Mouse (Mus musculus) myocyte (in vitro differentiated cells): ENCODE measurements at regions not wholly inside any gene's neighbourhood (a gene's known extent, or its start where the extent isn't known, plus 50 kb on each side); places are given as distances from the start of the nearest gene placed in this dataset.

Experiments
- H3K27me3 ChIP-seq: one replicate; pipeline ENCODE4 v1.6.1; 2011; ENCODE audit not compliant: control insufficient read depth, insufficient read depth, insufficient read length
- H3K36me3 ChIP-seq: one replicate; pipeline ENCODE4 v1.6.1; 2011; ENCODE audit not compliant: control insufficient read depth, insufficient read depth
- H3K4me2 ChIP-seq: one replicate; pipeline ENCODE4 v1.6.1; 2011; ENCODE audit warnings: low read depth, control low read depth
- H3K4me3 ChIP-seq: one replicate; pipeline ENCODE4 v1.5.1; 2011; ENCODE audit warnings: mild to moderate bottlenecking, control low read depth, moderate library complexity
- H3K79me2 ChIP-seq: one replicate; pipeline ENCODE4 v1.6.1; 2011; ENCODE audit not compliant: control insufficient read depth, insufficient read depth
- H3ac ChIP-seq: one replicate; pipeline ENCODE4 v1.6.1; 2011; ENCODE audit not compliant: control insufficient read depth, insufficient read length
- CEBPB ChIP-seq: IDR thresholded peaks from 2 replicates; pipeline ENCODE4 v1.6.1; 2011; ENCODE audit warnings: mild to moderate bottlenecking, moderate library complexity; ENCODE audit not compliant: poor library complexity, insufficient read depth, severe bottlenecking
- E2F4 ChIP-seq: IDR thresholded peaks from one replicate; pipeline ENCODE4 v1.6.1; 2011; ENCODE audit warnings: mild to moderate bottlenecking, control low read depth, moderate library complexity; ENCODE audit not compliant: insufficient read depth
- MAX ChIP-seq: IDR thresholded peaks from one replicate; pipeline ENCODE4 v1.6.1; 2011; ENCODE audit warnings: low read depth, mild to moderate bottlenecking, control low read depth
- MYOD1 ChIP-seq, 3 experiments: IDR thresholded peaks; one replicate each; pipeline ENCODE4 v1.6.1; 2011; ENCODE audit warnings: control low read depth in 2 of 3, low read depth in 2 of 3, mild to moderate bottlenecking in 2 of 3, moderate library complexity in 1 of 3; ENCODE audit not compliant: insufficient read length in 2 of 3, control insufficient read depth in 1 of 3
- MYOG ChIP-seq, 3 experiments: IDR thresholded peaks; one replicate each; pipeline ENCODE4 v1.6.1; 2011; ENCODE audit warnings: control low read depth in 2 of 3, low read depth in 2 of 3, mild to moderate bottlenecking in 2 of 3; ENCODE audit not compliant: insufficient read length in 2 of 3, control insufficient read depth in 1 of 3, insufficient read depth in 1 of 3
- POLR2A ChIP-seq: IDR thresholded peaks from one replicate; pipeline ENCODE4 v1.6.1; 2011; ENCODE audit warnings: low read depth, mild to moderate bottlenecking, control low read depth, moderate library complexity; ENCODE audit not compliant: insufficient read length
- POLR2AphosphoS2 ChIP-seq: IDR thresholded peaks from one replicate; pipeline ENCODE4 v1.6.1; 2011; ENCODE audit warnings: low read depth, control low read depth; ENCODE audit not compliant: insufficient read length
- REST ChIP-seq: IDR thresholded peaks from one replicate; pipeline ENCODE4 v1.6.1; 2011; ENCODE audit warnings: mild to moderate bottlenecking, control low read depth, moderate library complexity; ENCODE audit not compliant: insufficient read depth, insufficient read length
- SRF ChIP-seq: IDR thresholded peaks from one replicate; pipeline ENCODE4 v1.6.1; 2011; ENCODE audit warnings: low read depth; ENCODE audit not compliant: control insufficient read depth, insufficient read length
- TCF12 ChIP-seq: IDR thresholded peaks from one replicate; pipeline ENCODE4 v1.6.1; 2011; ENCODE audit warnings: mild to moderate bottlenecking, control low read depth; ENCODE audit not compliant: poor library complexity, insufficient read depth, severe bottlenecking
- TCF3 ChIP-seq: IDR thresholded peaks from one replicate; pipeline ENCODE4 v1.6.1; 2011; ENCODE audit warnings: low read depth, control low read depth; ENCODE audit not compliant: insufficient read length
- USF1 ChIP-seq: IDR thresholded peaks from one replicate; pipeline ENCODE4 v1.6.1; 2011; ENCODE audit warnings: low read depth, mild to moderate bottlenecking, control low read depth, moderate library complexity

DNA sequence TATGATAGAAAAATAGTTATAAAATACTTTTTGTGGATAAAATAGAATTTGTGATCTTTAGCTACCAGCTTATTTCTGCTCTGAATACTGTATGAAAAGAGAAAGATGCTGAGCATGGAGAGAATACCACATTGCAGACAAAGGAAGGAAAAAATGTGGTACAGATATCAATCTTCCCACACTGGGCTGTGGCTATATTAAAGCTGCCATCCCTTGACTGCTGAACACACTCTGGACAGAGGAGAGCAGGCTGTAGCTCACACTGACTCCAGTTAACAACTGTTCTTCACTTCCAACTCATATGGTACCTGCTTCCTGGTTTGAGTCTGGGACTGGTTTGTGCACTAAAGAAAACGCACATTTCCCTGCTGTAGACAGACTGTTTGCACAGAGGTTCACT, 76.7 kb upstream of the Try4 start:
- Histone ChIP-seq H3K79me2 (no peaks in the 10 kb centered on the region), H3ac (no peak overlapping the region), H3K27me3 (no peaks in the 10 kb centered on the region), H3K36me3 (no peaks in the 10 kb centered on the region), H3K4me3 (no peak overlapping the region), H3K4me2 (no peak overlapping the region)
- TF ChIP-seq CEBPB (no peak), MYOD1 (IDR thresholded peaks at IDR 0.05; ENCODE audit: control insufficient read depth in 1 of 3, insufficient read length in 2 of 3, low read depth in 2 of 3) (no peak), MAX (no peak), POLR2AphosphoS2 (no peak), E2F4 (no peak)

DNA sequence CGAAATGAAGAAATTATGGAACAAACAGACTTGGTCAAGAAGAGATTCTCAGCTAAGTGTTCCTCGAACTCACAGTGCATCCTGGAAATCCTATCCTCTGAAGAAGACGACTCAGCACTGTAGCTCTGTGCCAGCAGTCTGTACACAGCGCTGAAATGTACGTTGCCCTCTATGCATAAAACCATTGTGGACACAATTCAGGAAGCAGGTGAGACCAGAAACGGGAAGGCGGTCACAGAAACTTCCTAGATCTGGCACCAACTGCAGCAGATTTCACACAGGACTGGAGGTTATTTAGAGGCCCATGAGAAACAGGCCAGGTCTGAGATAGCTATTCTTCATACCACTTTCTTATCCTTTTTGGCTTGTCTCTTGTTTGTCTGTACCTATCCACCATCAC, 83.7 kb upstream of the Try4 start:
- Histone ChIP-seq H3K4me3 (no peak overlapping the region), H3K79me2 (no peaks in the 10 kb centered on the region), H3K27me3 (no peaks in the 10 kb centered on the region), H3K36me3 (no peaks in the 10 kb centered on the region), H3ac (no peak overlapping the region), H3K4me2 (no peak overlapping the region)
- no peak for TF ChIP-seq TCF3
- no peak for TF ChIP-seq USF1
- TF ChIP-seq MYOD1 (IDR thresholded peaks at IDR 0.05; ENCODE audit: control insufficient read depth in 1 of 3, insufficient read length in 2 of 3, low read depth in 2 of 3) = no peak
- TF ChIP-seq E2F4 = no peak
- TF ChIP-seq REST = no peak
- no peak for TF ChIP-seq MAX
- TF ChIP-seq CEBPB = no peak
- no peak for TF ChIP-seq SRF
- TF ChIP-seq POLR2AphosphoS2 = no peak
- no peak for TF ChIP-seq TCF12
- TF ChIP-seq POLR2A = no peak
- no peak for TF ChIP-seq MYOG (IDR thresholded peaks at IDR 0.05; ENCODE audit: control insufficient read depth in 1 of 3, insufficient read depth in 1 of 3, insufficient read length in 2 of 3, low read depth in 2 of 3)

DNA sequence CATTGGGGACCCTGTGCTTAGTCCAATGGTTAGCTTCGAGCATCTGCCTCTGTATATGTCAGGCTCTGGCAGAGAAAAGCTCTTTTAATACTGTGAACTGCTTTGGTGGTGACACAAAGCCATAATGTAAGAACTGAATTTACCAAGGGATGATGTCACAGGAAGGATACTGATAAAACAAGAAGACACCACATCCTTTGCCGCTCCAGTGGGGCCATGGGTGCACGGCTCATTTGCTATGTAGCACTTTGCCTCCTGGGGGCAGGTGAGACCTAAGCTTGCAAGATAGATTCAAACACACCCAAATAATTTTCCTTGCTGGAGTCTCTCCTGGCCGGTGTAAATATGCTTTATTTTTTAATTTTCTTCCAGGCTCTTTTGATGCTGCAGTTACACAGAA, 86.2 kb upstream of the Try4 start:
- H3K4me3 ChIP-seq = no peak overlapping the region
- H3K4me2 ChIP-seq = no peak overlapping the region
- no peak overlapping the region for H3ac ChIP-seq
- H3K79me2 ChIP-seq = no peaks in the 10 kb centered on the region
- no peaks in the 10 kb centered on the region for H3K36me3 ChIP-seq
- no peaks in the 10 kb centered on the region for H3K27me3 ChIP-seq
- TF ChIP-seq TCF3 (no peak), TCF12 (no peak), MAX (no peak), MYOG (IDR thresholded peaks at IDR 0.05; ENCODE audit: control insufficient read depth in 1 of 3, insufficient read depth in 1 of 3, insufficient read length in 2 of 3, low read depth in 2 of 3) (no peak), POLR2A (no peak), MYOD1 (IDR thresholded peaks at IDR 0.05; ENCODE audit: control insufficient read depth in 1 of 3, insufficient read length in 2 of 3, low read depth in 2 of 3) (no peak), SRF (no peak), CEBPB (no peak), E2F4 (no peak), USF1 (no peak), REST (no peak)

DNA sequence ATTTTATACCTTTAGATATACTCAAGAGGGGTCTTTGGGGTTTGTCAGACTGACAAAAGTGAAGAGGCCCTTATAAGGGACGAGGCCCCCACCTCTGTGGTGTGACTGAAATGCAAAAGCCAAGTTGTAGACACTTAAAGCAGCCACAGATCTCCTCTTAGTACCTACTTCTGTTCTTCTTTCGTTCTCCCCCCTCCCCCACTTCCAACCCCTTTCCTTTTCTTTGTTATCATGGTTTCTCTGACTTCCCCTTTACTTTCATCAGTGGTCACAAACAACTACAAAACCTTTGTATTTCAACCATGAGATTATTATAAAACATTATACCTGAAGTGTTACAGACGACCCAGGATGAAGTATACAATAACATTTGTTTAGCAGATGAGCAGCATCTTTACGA, 96.2 kb upstream of the Try4 start:
- TF ChIP-seq SRF (no peak), E2F4 (no peak), POLR2AphosphoS2 (no peak), TCF3 (no peak), CEBPB (no peak), TCF12 (no peak), POLR2A (no peak), MYOG (IDR thresholded peaks at IDR 0.05; ENCODE audit: control insufficient read depth in 1 of 3, insufficient read depth in 1 of 3, insufficient read length in 2 of 3, low read depth in 2 of 3) (no peak), MYOD1 (IDR thresholded peaks at IDR 0.05; ENCODE audit: control insufficient read depth in 1 of 3, insufficient read length in 2 of 3, low read depth in 2 of 3) (no peak), MAX (no peak), REST (no peak), USF1 (no peak)
- H3K4me2 ChIP-seq = no peak overlapping the region

DNA sequence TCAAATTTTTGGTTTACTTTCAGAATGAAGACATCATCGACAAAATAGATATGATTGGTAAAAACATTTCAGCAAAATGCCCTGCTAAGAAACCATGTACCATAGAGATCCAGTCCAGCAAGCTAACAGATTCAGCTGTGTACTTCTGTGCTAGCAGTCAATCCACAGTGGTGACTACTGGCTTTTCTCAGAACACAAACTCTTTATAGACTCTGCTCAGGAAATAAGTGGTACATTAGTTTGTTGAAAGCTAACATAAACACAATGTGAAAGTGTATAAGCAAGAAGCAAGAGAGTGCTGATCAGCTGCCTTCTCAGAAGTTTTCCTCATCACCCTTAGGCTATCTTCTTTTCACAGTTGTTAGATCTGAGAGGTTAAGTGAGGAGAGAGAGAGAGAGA, 99.2 kb upstream of the Try4 start:
- Histone ChIP-seq H3K36me3 (no peaks in the 10 kb centered on the region), H3K4me2 (no peak overlapping the region), H3K79me2 (no peaks in the 10 kb centered on the region), H3K4me3 (no peak overlapping the region), H3K27me3 (no peaks in the 10 kb centered on the region), H3ac (no peak overlapping the region)
- TF ChIP-seq MYOG (IDR thresholded peaks at IDR 0.05; ENCODE audit: control insufficient read depth in 1 of 3, insufficient read depth in 1 of 3, insufficient read length in 2 of 3, low read depth in 2 of 3) (no peak), E2F4 (no peak), MYOD1 (IDR thresholded peaks at IDR 0.05; ENCODE audit: control insufficient read depth in 1 of 3, insufficient read length in 2 of 3, low read depth in 2 of 3) (no peak)

More for the DNA sequence above, 96.2 kb upstream of the Try4 start:
- Histone ChIP-seq H3K4me3 (no peak overlapping the region), H3K79me2 (no peaks in the 10 kb centered on the region), H3K27me3 (no peaks in the 10 kb centered on the region), H3K36me3 (no peaks in the 10 kb centered on the region), H3ac (no peak overlapping the region)
